Mouse (Mus musculus) retina, postnatal 7 days (tissue): ENCODE measurements around the gene Pdia5.

Experiments
- DNase-seq: peaks from one replicate; pipeline ENCODE4 v3.0.0-alpha.2; 2012; ENCODE audit warnings: low read depth, low spot score

The Pdia5 gene

DNA sequence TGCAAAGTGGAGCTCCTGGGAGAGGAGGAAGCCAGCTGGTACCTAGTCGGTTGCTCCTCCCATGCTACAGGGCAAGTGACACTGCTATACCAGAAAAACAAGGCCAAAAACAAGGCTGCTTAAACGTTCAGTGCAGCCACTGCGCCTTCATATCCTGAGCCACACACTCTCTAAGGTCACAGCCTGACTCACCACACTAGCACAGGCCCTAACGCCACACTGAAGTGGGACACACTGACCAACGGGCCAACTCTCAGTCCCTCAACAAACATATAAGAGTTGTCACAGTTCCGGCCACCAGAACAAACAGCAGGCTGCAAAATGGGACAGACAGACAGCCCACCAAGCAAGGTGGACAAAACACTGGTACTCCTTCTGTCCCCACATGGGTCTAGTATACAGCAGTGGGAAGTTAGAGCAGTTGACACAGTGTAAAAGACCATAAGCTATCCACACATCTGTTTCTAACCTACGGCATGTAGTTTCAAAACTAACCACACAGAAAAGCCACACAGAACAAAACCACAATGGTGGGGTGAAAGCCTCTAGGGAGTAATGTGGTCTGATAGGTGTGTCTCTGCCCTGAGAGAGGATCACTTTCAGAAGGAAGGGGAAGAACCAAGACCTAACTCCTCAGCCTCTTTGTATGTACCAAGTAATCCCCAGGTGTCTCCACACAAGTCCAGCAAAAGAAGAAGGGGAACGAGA lies 6.0 kb downstream of the Pdia5 start:
- no peak for DNase-seq

DNA sequence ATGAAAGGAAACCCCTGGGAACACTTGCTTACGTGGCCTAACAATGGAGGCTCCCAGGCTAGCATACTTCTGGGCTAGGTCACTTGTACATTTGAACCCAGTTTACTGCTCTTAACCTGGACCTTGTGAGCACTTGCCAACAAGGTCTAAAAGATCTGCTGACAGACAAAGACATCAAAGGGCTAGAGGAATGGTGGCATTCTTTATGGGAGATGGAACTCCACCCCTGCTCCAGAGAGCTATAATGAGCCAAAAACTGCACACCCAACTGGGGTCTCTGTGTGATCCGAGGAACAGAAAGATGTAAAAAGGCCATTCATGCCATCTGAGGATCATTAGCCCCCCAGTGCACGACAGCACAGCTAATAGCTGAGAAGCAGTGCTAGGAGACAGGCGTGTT lies 6.6 kb downstream of the Pdia5 start:
- DNase-seq, result no peak

DNA sequence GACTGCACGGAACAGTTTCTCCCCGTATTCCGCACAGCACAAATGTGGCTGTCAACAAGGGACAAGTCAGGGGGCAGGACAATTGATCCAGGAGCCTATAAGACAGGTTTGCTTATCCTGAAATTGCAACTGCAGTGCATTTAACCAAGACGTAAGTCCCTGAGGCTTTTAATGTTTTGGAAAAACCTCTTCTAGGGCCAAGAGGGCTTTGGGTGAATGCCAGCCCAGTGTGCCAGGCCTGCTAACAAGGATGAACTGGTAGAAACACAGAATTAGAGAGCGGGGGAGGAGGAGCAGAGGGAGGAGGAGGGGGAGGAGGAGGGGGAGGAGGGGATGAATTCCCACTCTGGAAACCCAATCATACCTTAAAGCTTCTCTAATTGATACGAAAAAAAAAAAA lies 11.4 kb downstream of the Pdia5 start:
- no peak for DNase-seq

DNA sequence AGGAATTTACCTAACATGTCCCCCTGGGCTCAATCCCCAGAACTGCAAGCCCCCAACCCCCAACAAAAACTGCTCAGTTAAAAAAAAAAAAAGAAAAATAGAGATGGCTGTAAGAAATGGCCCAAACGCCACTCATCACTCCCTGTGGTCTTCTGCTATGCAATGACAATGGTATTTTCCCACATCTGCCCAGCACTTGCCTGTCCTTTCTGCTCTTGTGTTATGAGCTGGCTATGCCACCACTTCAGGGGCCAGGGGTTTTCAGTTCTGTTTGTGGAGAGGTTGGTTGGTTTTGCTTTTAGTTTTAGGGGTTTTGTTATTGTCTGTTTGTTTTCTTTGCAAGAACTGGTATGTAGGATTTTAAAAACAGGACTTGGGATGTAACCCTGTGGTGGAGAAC lies 13.4 kb downstream of the Pdia5 start:
- no peak for DNase-seq

DNA sequence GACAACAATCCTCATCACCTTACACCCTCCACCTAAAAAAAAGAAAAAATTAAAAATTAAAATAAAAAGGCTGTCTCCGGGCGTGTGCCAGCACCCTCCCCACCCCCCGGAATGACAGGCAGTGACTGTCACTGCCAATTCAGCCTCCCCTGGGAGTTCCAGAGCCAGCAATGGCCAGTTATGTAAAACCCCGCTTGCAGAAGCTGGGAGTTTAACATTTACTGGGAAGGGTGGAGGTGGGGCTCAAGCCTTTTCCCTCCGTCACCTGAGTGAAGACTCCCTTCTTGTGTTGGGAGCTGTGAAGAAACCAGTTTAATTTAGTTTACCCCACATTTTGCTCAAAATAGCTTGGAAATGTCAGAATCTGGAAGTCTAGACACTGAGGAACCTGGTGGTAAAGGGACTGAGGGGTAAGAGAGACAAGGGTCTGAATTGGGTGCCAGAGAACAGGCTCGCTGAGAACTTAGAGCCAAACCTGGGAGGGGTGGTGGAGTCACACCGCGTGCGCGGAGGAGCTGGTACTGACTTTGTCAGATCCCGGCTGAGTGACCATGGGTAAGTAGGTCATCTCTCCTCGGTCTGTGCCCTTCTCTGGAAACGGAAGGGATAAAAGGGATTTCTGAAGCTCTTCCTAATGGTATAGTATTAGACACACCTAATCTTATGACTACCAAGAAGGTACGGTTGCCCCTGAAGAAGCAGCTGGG lies 18.0 kb downstream of the Pdia5 start:
- no peak for DNase-seq

DNA sequence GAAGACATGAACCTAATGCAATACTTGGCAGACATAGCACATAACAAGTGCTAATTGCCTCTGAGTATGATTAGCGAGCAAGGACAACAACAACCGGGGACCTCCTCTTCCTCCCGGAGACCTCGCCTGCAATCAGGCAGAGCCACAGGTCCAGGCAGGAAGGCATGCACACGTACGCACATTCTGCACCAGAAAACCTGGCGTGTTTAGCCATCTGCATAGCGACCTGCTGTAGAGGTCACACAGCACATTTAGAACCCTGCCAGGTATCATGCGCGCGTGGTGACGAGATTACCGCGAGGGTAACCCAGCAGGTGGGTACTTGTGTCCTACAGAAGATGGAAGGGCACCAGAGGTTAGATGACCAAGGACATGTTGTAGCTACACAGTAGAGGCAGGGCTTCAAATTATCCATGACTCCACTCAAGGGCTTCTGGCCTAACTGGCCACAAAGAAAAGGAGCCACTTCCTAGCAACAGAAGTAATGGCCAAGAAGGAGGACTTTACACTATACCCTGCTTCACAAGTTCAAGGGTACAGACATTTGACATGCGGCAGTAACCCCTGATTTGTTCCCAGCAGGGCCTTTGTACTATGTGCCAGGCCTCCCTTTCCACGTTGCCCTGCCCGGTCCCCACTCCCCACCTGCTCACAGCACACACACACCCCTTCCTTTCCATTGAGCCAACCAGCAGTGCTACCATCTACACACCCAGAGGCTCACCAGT lies 18.7 kb downstream of the Pdia5 start:
- no peak for DNase-seq

DNA sequence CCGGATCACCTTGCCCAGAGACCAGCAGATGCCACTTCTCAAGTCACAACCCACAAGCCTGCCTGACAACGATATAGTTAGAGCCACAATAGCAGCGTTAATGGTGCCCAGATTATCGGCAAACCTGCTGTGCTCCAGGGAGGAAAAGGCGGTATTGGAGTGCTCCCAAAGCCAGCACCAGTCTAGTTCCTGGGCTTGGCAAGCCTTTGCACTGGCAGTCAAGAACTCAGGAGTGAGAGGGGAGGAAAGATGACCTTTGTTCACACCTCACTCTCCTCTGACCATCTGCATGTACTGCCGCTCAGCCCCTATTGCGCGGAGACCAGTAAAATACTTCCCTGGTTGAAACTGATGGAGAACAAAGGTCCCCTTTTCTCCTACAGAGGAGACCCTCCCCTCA lies 19.7 kb downstream of the Pdia5 start:
- no peak for DNase-seq

DNA sequence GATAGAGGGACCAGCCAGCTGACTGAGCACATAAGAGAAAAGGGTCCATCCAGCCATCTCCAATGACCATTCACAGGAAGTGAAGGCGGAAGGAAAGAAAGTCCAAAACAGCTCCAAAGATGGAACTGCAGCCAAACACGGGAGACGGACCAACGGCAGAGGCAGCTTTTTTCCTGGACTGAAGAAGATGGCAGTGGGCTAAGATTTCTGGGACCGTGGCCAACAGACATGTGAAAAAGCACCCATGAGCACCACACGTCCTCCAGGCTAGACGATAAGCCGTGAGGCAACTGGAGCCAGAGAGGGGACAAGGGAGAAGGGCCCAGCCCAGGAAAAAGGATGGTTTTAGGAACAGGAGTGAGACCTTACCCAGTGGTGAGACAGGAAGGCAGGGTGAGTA lies 20.6 kb downstream of the Pdia5 start:
- no peak for DNase-seq

DNA sequence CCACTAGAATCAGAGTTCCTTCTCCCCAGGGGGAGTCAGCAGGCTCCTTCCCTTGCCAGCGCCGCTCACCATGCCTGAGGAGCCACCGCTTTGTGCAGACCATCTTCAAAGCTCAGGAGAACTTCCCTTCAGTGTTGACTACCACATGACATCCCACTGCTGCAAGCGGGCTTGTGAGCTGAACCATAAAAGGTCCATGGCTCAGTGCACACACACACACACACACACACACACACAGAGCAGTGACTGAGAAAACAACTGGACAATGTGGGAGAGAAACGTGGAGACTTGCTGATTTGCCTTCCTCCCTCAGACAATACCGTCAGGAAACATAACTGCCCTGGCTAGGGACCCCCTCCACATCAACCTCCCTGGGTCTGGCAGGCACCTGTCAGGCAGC lies 21.7 kb downstream of the Pdia5 start:
- no peak for DNase-seq

DNA sequence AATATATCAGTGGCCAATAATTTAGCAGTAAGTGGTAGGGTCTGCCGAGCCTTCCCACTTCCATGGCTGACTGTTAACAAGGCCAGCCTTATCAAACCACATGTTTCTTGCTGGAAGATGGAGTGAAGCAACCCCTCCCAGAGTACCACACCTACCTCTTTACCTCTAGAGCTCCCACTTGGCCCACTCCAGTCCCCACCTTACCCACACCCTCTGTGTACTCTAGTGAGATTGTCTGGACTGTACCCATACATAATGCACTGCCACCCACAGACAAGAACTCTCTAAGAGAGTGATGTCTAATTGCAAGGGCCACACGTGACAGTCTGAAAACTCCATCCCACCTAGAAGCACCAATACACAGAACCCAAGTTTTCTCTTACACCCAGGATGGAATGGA lies 23.6 kb downstream of the Pdia5 start:
- no peak for DNase-seq

DNA sequence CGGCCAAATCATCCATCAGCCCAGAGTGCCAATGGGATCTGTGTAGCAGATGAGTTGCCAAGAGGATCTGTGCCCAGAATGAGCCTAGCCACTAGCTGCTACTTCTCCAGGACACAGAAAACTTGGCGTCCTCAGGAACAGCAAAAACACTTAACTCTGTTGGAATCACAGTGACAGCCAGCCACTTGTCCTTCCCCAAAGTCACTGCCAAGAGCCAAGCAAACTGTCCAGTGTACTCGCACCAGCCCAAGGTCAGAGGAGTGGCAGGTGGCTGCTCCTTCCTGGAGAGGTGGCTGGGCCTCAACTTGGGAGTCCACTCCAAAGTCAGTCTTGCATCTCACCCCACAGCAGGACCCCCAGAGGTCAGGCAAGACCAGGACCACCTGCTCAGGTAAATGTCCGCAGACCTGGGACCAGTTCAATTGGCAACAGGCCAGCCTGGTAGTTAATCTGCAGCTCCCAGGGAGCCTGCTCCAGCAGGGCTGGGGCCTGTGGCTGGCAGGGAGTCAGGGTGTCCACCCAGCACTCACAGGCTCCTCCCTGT lies 24.8 kb downstream of the Pdia5 start:
- no peak for DNase-seq

DNA sequence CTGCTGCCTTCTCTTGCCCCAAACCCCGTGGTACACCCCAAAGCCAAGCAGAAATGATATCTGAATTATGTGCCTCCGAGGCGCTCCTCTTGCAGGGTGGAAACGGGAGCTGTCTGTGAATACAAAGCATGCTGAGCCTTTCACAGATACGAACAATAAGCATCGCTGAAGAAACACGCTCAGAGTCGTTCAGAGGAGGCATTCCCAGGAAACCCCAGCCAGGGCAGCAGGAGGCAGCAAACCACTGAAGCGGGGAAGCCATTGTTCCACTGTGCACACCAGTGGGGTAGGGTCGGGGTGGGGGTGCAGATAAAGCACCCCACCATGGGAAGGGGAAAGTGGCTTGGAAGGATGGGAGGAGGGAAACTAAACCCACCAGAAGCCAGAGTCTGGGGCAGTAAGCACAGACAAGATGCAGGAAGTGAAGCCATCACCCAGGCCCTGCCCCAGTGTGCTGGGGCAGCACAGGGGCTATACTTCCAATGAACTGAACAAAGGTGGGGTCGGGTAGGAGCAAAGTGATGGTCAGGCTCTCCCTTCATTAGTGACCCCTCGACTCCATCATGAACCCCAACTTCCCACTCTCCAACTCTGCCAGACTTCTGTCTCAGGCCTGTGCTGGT lies 25.9 kb downstream of the Pdia5 start:
- no peak for DNase-seq

DNA sequence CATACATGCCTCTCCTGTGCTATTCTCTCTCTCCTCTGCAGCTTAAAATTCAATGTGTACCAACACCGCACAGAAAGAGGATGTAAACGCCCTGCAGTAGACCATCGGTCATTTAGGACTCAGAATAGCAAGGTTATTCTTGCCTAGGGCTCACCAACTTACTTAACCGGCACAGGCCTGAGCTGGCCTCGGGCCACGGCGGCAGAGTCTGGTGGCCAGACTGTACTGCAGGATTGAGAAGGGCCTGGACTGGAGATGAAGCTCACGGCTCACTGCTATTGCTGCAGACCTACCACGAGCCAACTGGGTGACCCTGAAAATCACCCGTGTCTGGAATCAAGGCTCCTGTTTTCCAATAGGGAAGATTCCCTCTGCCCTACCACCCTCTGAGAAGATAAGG lies 27.0 kb downstream of the Pdia5 start:
- DNase-seq, result no peak

DNA sequence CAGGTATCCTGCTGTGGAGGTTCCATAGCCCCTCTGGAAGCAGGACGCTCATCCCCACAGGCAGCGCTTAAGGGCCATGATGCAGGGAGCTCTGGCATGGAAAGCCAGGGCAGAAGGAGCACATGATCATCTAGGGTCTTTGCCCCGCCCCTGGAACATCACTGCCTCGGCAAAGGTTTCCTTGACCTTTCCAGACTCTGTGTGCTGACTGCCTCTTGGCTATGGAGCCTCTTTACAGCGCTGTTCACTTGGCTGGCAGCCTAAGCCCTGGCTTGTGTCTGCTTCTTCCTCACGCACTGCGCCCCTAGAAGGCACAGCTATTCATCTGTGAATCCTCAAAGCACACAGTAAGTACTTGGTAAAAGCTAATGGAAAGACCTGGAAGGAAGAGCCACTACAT lies 27.7 kb downstream of the Pdia5 start:
- no peak for DNase-seq

DNA sequence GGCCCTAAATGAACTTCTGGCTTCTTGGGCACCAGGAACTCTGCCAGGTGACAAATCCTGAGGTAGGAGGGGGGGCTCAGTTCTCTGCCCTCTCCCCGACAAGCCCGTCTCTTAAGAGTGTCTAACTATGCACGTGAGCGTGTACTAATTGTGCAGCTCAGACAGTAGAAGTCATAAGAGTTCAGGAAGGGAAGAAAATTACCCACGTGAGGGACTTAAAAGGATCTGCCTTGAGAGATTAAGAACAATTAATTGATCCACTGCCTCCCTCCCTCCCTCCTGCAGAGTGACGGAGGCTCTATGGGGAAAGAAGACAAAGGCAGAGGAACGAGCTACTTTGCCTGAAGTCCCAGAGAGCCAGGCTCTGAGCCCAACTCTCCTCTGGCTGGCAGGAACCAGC lies 31.1 kb downstream of the Pdia5 start:
- no peak for DNase-seq

DNA sequence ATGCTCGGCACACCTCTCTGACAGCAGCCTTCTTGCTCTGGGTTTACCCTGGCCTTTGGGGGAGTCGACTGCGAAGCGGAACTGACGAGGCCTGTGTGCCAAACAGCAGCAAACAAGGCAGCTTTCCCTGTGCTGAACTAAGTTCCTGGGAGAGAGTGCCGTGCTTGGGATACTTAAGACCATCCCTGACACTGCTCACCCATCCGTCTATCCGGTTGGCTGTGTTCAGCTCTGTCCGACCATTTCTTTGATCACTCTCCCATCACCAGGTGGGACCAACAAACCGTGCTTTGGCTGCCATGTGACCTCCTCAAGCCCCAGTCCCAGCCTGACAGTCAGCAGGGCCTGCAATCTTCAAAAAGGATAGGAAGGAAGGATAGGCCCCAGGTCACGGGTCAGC lies 32.4 kb downstream of the Pdia5 start:
- DNase-seq, result no peak

DNA sequence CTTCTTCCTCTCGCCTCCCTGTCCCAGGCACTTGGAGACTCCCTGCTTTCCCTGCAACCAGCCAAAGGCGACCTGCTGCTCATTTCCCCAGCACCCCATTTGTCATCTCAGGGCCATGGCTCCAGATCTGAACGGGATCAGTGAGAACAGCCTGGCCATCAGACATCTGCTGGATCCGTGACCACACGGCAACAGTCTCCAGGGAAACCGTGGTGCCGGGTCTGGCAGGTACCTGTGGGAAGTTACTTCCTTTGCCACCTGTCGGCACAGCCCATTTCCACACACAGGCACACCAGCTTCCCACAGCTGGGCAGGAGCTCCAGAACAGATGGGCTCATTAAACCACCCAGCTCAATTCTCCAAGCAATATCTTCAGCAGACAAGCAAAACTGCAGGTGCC lies 33.2 kb downstream of the Pdia5 start:
- no peak for DNase-seq

DNA sequence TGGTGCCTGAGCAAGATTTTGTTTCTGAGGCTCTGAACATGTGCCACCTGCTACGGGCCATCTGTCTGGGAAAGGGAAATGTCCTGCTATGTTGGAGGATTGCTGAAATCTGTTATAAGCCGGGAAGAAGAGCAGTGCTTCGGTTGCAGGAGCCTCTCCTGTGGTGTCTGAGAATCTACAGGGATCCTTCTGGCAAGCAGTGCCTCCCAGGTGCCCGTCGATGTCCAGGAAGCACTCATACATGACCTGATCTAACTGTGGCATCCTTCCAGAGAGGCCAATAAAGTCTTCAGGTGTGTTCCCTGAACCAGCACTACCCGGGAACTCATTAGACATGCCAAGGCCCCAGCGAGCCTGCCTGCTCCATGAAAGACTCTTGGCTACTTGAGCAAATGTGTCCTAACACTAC lies 33.7 kb downstream of the Pdia5 start:
- DNase-seq, result no peak

DNA sequence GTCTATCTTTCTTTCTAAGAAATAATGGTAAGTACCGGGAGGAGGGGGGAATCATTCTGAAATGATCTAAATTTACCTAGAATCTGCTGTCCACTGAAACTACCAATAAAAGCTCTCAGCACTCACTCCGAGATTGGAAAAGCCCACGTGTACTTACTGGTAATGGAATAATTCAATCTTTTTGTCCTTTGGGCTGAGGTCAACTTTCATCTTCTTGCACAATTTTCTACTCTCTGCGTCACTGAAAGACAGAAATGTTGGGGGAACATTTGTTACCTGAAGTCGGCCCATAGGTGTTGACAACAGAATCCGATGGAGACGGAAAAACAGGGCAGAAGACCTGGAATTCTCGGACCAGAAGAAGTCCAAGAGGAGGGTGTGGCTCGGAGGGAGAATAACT lies 34.4 kb downstream of the Pdia5 start:
- DNase-seq, result no peak

DNA sequence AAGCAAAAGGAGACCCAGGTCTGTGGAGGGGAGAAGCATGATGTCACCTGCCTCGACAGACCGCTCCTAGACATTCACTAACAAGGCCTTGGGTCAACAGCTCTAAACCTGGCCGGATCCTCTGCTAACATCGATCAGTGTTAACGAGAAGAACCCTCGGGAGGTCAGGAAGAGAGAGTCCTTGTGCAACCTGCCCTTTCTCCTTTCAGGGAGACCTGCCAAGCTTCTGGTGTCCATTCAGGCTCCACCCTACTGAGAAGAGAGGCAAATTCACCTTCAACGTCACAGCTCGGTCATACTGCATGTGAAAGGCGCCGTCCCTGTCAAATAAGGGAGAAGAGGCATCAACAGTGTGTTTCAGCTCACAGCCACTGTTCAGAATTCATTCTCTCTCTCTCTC lies 34.9 kb downstream of the Pdia5 start:
- no peak for DNase-seq

DNA sequence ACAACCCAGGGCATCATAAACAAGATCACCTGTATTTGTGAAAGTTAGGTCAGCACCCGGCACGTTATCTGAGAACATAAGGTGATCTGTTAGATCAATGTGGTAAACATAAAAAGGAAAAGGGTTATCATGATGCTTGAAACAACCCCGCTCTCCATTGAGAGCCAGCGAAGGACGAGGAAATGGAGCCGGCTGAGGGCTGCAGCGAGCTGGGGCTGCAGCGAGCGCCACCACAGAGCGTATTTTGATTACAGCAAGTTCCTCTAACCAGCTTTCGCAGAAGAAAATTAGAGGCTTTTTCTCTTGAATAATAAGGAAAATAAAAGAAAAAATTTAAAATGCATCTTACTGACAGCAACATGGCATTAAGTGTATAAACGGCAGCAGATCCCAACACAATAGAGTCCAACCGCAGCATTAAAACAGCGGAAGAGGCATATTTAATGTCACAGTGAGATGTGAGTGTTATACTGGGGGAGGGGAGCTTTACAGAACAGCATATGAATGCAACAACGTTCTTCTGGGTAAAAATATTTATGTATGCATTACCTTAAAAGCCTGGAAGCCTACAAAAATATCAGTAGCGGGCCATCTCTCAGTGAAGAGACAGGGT lies 40.5 kb downstream of the Pdia5 start:
- no peak for DNase-seq

DNA sequence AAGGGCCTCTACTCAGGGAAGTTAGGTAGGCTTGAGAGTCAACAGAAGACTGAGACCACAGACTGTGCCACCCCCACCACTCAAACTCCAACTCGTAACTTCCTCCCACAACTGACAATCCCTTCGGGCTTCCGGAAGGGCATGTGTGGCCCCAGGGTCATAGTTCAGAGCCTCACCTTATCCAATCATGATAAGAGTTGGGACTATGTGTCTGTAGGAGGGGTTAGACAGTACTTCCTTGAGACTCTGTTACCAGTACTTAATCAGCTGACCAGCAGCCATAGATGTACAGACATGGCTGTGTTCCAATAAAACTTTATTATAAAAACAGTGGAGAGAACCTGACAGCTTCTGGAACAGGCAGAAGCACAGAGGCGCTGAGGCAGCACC lies 48.7 kb downstream of the Pdia5 start:
- no peak for DNase-seq
